Mouse (Mus musculus) adrenal gland, postnatal 14 days (tissue): Measurements from ENCODE around the gene Ankrd1. TPM values are rescaled to one million over a fixed set of nuclear protein-coding genes. Genes with fewer than 3 reads are reported as not detected.
A peak's percentile ranks its signal among the peaks of the same experiment; 100 is the strongest.

Experiments used
- DNase-seq: peaks from one replicate; pipeline ENCODE4 v3.0.0; 2021; ENCODE audit warnings: mixed read lengths
- total RNA-seq: library from RNA; stranded (reverse); gene quantifications from 2 replicates; pipeline ENCODE4 v1.2.3, GENCODE M21; 2021

Gene Ankrd1
- total RNA-seq, 1 experiment from 2014 or later: not detected

GRCm38 (mm10) chr19:36109318-36109944 is 10.5 kb downstream of the Ankrd1 start:
- DNase-seq: no peak

DNA sequence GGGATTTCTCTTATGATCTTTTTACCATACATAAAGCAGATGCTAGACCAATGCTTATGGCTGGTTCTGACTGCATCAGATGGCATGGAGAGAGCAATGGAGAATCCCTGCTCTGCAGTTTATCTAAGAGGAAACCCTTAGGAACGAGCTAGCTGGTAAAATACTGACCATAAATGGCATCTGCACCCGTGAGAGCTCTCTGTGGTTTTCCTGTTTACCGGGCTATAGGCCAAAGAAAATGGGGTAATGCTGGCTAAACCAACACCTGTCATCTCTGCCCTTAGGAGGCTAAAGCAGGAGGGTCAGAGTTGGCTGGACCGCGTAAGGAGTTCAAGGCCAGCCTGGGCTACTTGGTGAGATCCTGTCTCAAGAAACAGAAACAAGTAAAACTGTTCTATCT is 16.0 kb downstream of the Ankrd1 start:
- DNase-seq: no peak

DNA sequence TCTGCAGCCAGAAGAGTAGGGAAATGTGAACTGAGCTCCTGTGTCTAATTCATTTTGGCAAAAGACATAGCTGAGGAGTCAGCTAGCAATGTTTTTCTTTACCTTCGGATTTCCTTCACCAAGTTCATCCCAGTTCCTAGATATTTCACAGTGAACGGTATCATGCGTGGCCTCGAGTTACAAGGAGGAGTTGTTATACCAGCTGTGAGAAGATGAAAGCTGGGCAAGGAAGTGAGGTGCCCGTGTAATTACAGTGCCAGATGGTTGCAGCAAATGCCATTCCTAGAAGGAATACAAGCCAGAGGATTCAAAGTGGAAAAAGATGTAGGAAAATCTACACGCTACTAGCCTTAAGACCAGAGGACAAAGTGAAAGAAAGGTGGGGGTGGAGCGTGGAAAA is 21.0 kb downstream of the Ankrd1 start:
- no peak for DNase-seq

- DNase-seq: no peak
These were observed 21.6 kb downstream of the Ankrd1 start for GRCm38 (mm10) chr19:36098265-36098664.

DNA sequence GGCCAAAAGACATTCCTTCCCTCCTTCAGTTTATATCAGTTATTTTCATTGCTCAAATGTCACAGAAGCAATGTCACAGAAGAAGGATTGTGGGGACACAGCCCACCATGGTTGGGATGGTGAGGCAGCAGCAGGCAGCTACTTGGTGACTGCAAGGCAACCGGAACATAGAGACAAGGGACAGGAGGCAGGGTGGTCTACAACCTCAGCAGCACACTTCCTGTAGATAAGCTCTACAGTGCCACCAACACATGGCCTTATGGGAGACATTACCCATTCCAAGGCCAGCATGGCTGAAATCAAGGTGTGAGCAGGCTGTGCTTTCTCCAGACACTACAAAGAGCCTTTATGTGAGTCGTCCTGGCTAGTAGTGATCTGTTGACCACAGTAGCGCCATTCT is 22.7 kb downstream of the Ankrd1 start:
- DNase-seq: no peak

DNA sequence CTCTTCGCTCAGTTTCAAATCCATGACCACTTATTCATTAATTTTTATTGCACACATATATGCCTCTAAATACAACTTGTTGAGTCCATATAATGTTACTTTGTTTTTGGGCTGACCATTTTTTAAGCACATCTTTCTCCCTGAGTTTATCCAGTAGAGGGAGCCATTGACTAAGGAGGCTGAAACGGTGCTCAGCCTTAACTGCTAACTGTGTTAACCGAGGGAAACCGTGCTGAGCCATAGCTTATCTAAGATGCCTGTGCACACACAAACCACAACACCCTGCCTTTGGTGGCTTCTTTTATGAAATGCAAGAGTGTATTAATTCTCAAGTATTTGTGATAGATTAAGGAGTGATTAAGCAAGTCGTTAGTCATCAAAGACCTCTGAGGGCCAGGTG is 29.1 kb downstream of the Ankrd1 start:
- peak; percentile 16 for DNase-seq

DNA sequence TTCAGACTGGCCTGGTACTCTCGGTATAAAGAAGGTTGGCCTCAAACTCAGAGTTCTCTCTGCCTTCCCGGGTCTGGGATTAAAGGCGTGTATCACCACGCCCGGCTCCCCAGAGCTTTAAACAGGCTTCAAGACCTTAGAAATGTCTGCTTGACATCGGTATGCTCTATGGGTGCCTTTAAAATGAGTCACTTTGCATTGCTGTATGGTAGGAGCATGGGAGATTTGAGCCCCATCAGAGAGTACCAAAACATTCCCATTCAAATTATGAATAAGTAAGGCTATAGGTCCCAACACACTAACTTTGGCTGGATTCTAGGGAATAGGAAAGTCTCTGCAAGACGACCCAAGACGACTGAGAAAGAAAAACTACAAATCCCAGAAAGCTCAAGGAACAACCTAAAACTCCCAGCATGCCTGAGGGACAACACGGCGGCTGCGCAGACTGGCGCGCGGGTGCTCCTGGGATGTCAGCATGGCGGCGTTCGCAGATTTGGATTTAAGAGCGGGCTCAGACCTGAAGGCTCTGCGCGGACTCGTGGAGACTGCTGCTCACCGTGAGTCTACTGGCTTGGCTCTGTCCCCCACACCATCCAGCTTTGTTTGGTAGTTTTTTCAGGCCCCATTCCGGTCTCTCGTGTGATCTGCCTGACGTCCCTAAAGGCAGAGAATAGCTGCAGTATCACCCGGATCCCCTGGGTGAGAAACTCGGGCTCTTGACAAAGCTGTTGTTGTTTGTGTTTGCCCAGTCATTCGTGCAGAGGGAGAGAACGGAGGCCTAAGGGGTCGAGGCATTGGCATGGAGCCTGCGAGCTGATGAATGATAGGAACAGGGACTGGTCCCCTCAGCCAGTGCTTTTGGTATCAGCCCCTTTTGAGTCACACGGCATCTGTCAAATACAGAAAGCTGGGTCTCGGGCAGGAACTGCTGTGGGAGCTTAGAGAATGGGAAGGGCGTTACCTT is 36.4 kb downstream of the Ankrd1 start, which contains the start of gene Rpp30:
Rpp30 (plus strand) TSS at position 455 of the 964 bp plus-strand sequence.
- DNase-seq: peak; percentile 91

- peak; percentile 49 for DNase-seq
These were observed 37.2 kb downstream of the Ankrd1 start for GRCm38 (mm10) chr19:36082606-36083261.

DNA sequence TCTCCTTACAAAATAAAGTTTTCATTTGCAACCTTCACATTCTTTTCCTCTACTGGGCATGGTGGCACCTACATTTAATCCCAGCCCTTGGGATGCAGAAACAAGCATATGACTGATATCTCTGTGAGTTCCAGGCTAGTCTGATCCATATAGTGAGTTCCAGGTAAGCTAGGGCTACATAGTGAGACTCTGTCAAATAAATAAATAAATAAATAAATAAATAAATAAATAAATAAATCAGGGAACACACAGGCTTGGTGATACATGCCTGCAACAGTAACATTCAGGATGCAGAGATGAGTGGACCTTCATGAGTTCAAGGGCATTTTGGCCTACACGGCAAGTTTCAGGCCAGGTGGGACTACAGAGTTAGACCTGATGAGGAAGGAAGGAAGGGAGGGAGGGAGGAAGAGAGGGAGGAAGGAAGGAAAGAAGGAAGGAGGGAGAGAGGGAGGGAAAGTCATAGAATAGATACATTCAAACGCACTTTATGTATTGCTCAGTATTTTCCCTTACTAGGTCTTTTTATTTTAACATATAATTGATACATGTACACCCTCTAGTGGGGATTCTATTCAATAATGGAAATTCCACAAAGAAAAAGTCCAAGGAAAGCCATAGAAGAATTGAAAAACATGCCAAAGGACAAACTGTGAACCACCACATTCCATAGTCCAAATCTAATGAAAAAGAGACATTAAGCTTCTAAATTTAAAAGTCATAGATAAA is 56.9 kb downstream of the Ankrd1 start:
- DNase-seq: no peak

Other genes with a start within 250 kb of the Ankrd1 start
- 0.11 and 0.19 TPM in 2 replicates for gene Htr7, start 62.6 kb downstream of the Ankrd1 start, total RNA-seq
- gene Rpp30, start 36.4 kb downstream of the Ankrd1 start, total RNA-seq: 17.7 and 18.3 TPM in 2 replicates
- 21.1 and 21.2 TPM in 2 replicates for gene Pcgf5, start 228.2 kb upstream of the Ankrd1 start, total RNA-seq